Mouse (Mus musculus) activated CD4-positive, CD25-positive, alpha-beta regulatory T cell, adult 4 months (primary cell): ENCODE data around the gene Ccr7. TPM values are rescaled to one million over a fixed set of nuclear protein-coding genes. Genes with fewer than 3 reads are reported as not detected.
A peak's percentile ranks its signal among the peaks of the same experiment; 100 is the strongest.

Experiments
- ATAC-seq: one replicate; pipeline ENCODE4 v1.8.0; 2017
- polyA plus RNA-seq, 2 experiments: library from polyadenylated mRNA; unstranded; fragments of 100-300 nt; shearing (Covaris generic); gene quantifications; one replicate each; pipeline ENCODE4 v1.2.1; 2017

Ccr7 gene
- polyA plus RNA-seq, 2 experiments from 2014 or later, result 243 to 261 TPM

- no peak for ATAC-seq
Measured at GRCm38 (mm10) chr11:99113111-99113510, 41.8 kb downstream of the Ccr7 start.

DNA sequence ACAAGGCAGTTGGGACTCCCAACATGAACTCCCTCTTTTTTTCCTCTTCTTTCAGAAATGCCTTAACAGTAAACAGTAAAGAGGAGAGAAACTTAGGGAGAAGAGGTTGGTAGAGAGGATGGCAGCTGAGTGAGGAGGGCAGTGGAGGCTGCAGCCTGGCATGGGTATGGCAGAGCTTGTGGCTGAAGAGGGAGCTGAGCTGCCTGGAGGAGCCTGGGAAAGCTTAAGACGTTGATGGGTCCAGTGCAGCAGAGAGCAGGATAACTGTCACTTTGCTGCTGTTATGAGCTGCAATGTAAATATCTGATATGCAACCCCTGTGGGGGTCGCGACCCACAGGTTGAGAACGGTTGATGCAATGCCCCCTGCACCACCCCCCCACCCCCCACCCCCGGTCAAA lies 42.2 kb downstream of the Ccr7 start:
- ATAC-seq, result no peak

GRCm38 (mm10) chr11:99111631-99112030 lies 43.2 kb downstream of the Ccr7 start:
- ATAC-seq, result no peak

DNA sequence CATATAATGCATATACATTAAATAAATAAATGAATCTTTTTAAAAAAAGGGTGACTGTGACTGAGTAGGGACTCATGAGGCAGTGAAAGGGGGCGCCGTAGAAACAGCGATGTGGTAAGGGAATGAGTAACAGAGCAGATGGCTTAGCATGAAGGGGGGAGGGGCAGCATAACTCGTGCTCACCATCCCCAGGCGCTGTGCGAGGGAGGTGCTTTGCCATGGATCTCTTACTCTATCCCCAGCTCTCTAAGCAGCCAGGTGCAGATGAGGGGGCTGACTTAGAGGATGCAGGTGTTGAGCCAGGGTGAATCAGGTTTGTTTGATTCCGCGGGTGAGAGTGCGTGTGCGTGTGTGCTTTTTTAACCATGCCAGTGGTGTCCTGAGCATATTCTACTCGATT lies 43.7 kb downstream of the Ccr7 start:
- peak; percentile 55 for ATAC-seq

- no peak for ATAC-seq
Measured at GRCm38 (mm10) chr11:99110370-99111110, 44.3 kb downstream of the Ccr7 start.

GRCm38 (mm10) chr11:99108296-99108695 lies 46.6 kb downstream of the Ccr7 start:
- ATAC-seq, result no peak

DNA sequence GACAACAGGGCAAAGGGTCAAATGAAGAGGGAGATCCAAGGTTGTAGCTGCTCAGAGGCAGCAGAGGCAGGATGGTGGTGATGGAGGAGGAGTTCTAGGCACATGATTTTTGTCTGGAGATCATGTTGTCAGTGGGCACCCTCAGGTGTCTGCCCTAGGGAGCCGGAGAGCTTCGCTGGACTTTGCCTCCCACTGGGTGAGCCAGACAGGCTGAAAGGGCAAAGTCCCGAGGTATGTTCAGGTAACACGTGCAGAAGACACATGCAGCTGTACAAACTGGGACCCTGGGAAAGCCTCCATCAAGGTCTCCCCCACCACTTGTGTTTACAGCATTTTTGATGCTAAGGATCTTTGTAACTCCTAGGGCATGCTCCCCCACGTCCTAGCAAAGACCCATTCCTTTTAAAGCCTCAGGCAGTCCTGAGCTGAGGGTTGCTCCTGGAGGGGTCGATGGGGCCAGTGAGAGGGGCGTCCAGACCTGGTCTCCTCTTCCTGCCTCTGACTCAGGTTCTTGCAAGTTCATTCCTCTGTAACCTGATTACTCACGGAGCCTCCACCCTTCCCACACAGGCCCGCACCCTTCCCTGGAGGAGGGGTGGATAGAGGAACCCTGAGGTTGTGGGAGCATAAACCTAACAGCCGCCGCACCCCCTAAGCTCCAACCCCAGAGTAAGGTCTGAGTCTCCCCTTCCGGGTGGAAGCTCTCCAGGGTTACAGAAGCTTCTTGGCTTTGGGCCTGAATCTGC lies 48.7 kb downstream of the Ccr7 start:
- no peak for ATAC-seq

DNA sequence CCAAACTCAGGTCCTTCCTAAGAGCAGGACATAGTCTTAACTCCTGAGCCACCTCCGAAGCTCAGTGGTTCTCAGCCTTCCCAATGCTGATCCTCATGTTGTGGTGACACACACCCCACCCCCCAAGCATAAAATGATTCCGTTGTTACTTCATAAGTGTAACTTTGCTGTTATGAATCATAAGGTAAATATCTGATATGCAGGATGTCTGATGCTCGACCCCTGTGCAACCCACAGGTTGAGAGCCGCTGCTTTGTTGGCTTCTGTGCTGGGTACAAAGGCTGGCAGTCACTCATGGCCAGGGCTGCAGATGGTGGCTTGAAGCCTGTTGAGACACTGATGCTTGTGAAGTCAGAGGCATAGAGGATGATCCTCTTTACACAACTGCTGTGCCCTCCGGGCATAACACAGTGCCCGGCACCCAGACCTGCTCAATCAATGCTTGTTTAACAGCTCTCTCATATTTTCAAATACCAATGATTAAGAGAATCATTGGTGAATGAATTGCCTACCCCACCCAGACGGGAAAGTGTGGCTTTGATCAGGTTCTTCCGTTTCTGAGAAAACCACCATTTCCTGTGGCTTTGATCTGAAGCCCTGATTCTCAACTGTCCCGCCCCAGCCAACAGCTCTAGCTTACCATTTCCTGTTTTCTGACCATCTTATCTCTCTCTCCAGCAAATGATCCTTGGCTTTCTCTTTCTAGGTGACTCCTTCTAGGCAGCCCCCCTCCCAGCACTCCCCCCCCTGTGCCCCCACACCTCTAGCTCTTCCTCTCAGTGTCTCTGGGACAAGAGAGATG lies 50.1 kb downstream of the Ccr7 start:
- ATAC-seq, result peak; percentile 92

DNA sequence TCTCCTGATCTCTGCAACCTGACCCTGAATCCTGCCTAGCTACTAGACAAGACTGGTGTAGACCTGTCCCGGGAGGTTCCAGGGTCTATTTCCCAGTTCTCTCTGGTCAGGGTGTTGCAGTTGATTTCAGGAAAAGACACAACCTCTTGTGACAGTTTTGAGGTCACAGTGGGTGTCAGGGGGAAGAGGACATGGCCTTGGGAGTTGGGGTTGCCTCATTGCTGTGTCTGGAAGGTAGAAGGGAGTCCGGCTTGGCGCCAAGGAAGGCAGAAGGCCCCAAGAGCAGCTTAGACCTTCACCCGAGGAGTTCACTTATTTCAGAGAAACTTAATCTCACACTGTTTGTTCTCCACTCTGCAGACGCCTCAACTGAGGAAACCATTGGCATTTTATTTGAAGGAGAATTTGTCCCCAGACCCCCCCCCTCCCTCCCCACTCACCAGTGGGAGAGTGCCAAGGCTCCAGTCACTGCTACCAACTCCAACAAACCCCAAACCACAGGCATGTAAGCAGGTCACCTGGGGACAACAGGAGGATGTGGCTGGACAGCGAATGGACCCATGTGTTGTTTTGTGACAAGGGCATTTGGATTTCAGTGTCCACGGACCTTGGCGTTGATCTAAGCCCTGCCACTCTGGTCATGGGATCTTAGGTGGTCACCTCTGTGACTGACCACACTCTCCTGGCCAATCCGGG lies 52.2 kb downstream of the Ccr7 start:
- no peak for ATAC-seq

- no peak for ATAC-seq
Measured at GRCm38 (mm10) chr11:99101693-99102092, 53.2 kb downstream of the Ccr7 start.

GRCm38 (mm10) chr11:99100215-99100614 lies 54.7 kb downstream of the Ccr7 start:
- no peak for ATAC-seq

DNA sequence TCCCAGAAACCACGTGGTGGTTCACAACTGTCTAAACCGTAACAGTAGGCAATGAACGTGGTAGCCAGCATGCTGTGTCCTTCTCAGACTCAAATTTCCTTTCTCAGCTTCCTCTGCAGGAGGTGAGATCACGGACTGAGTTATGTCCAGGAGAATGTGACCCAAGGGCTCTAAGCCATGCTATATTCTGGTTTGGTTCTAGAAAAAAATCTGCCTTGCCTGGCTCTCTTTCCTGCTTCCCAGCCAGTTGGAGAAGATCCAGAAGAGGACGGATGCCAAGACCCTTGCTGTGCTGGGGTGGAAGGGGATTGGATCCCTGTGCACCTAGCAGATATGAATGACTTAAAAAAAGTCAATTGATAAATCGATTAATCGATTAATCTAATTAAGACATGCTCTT lies 55.4 kb downstream of the Ccr7 start:
- ATAC-seq, result no peak

DNA sequence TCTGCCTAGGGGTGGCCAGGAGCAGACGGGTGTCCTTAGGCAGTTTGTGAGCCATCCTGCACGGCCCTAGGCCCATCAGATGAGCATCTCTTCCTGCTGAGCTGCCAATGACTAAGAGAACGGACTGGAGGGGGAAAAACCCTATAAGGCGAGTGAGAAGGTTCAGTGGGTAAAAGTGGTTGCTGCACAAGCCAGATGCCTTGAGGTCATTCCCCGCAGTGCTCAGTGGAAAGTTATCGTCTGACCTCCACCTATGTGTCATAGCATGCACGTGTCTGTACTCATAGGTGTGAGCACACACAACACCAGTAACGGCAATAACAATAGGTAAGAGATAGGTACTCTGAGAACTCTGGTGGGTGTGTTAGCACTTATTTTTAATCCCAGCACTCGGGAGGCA lies 56.0 kb downstream of the Ccr7 start:
- ATAC-seq, result peak; percentile 46

GRCm38 (mm10) chr11:99096996-99097774 lies 57.7 kb downstream of the Ccr7 start:
- ATAC-seq, result no peak

- no peak for ATAC-seq
Measured at GRCm38 (mm10) chr11:99096417-99096816, 58.5 kb downstream of the Ccr7 start.

- ATAC-seq, result no peak
Measured at GRCm38 (mm10) chr11:99095759-99096158, 59.1 kb downstream of the Ccr7 start.

GRCm38 (mm10) chr11:99094911-99095676 lies 59.8 kb downstream of the Ccr7 start:
- no peak for ATAC-seq
